Mouse (Mus musculus): ENCODE data around the gene 1700024P04Rik. TPM values are rescaled to one million over a fixed set of nuclear protein-coding genes. Genes with fewer than 3 reads are reported as not detected.

The 1700024P04Rik gene
- total RNA-seq, 2 experiments from 2014 or later = not detected

GRCm38 (mm10) chr13:98971641-98972040 is 12.7 kb downstream of the 1700024P04Rik start:
- intact Hi-C loops (cut with DNase I) = no loop called here

GRCm38 (mm10) chr13:98968517-98968916 is 15.8 kb downstream of the 1700024P04Rik start:
- DNase-seq (ENCODE audit: extremely low spot score in 1 of 2, low spot score in 2 of 2) = no peak
- intact Hi-C loops (cut with DNase I) = no loop called here

More at GRCm38 (mm10) chr13:98971641-98972040, 12.7 kb downstream of the 1700024P04Rik start:
- DNase-seq (ENCODE audit: extremely low spot score in 1 of 2, low spot score in 2 of 2) = no peak

GRCm38 (mm10) chr13:98967942-98968341 is 16.4 kb downstream of the 1700024P04Rik start:
- DNase-seq (ENCODE audit: extremely low spot score in 1 of 2, low spot score in 2 of 2) = no peak
- intact Hi-C loops (cut with DNase I) = no loop called here

- DNase-seq (ENCODE audit: extremely low spot score in 1 of 2, low spot score in 2 of 2) = no peak
Observed at GRCm38 (mm10) chr13:98966583-98966982, 17.8 kb downstream of the 1700024P04Rik start.

GRCm38 (mm10) chr13:98963612-98964011 is 20.8 kb downstream of the 1700024P04Rik start:
- no peak for DNase-seq (ENCODE audit: extremely low spot score in 1 of 2, low spot score in 2 of 2)
- intact Hi-C loops (cut with DNase I) = no loop called here

More at GRCm38 (mm10) chr13:98966583-98966982, 17.8 kb downstream of the 1700024P04Rik start:
- intact Hi-C loops (cut with DNase I) = no loop called here

- DNase-seq (ENCODE audit: extremely low spot score in 1 of 2, low spot score in 2 of 2) = no peak
- intact Hi-C loops (cut with DNase I) = no loop called here
Observed at GRCm38 (mm10) chr13:98958177-98958576, 26.2 kb downstream of the 1700024P04Rik start.

GRCm38 (mm10) chr13:98956209-98956608 is 28.2 kb downstream of the 1700024P04Rik start:
- DNase-seq (ENCODE audit: extremely low spot score in 1 of 2, low spot score in 2 of 2) = no peak
- intact Hi-C loops (cut with DNase I) = no loop called here

- DNase-seq (ENCODE audit: extremely low spot score in 1 of 2, low spot score in 2 of 2) = no peak
- intact Hi-C loops (cut with DNase I) = no loop called here
Observed at GRCm38 (mm10) chr13:98955676-98956075, 28.7 kb downstream of the 1700024P04Rik start.

GRCm38 (mm10) chr13:98955226-98955625 is 29.1 kb downstream of the 1700024P04Rik start:
- DNase-seq (ENCODE audit: extremely low spot score in 1 of 2, low spot score in 2 of 2) = no peak
- intact Hi-C loops (cut with DNase I) = no loop called here

- peak in 1 of 2 experiments; percentile 45 for DNase-seq (ENCODE audit: extremely low spot score in 1 of 2, low spot score in 2 of 2)
Observed at GRCm38 (mm10) chr13:98953830-98954229, 30.5 kb downstream of the 1700024P04Rik start.

GRCm38 (mm10) chr13:98951951-98952350 is 32.4 kb downstream of the 1700024P04Rik start:
- DNase-seq (ENCODE audit: extremely low spot score in 1 of 2, low spot score in 2 of 2) = no peak
- intact Hi-C loops (cut with DNase I) = no loop called here

More at GRCm38 (mm10) chr13:98953830-98954229, 30.5 kb downstream of the 1700024P04Rik start:
- intact Hi-C loops (cut with DNase I) = no loop called here

GRCm38 (mm10) chr13:98948146-98948545 is 36.2 kb downstream of the 1700024P04Rik start:
- intact Hi-C loops (cut with DNase I) = no loop called here
- no peak for DNase-seq (ENCODE audit: extremely low spot score in 1 of 2, low spot score in 2 of 2)

- DNase-seq (ENCODE audit: extremely low spot score in 1 of 2, low spot score in 2 of 2) = no peak
- intact Hi-C loops (cut with DNase I) = no loop called here
Observed at GRCm38 (mm10) chr13:98946434-98946833, 37.9 kb downstream of the 1700024P04Rik start.

GRCm38 (mm10) chr13:98945908-98946307 is 38.5 kb downstream of the 1700024P04Rik start:
- intact Hi-C loops (cut with DNase I) = no loop called here
- DNase-seq (ENCODE audit: extremely low spot score in 1 of 2, low spot score in 2 of 2) = no peak

- intact Hi-C loops (cut with DNase I) = no loop called here
Observed at GRCm38 (mm10) chr13:98945381-98945780, 39.0 kb downstream of the 1700024P04Rik start.

GRCm38 (mm10) chr13:98944620-98945081 is 39.7 kb downstream of the 1700024P04Rik start:
- intact Hi-C loops (cut with DNase I) = no loop called here
- DNase-seq (ENCODE audit: extremely low spot score in 1 of 2, low spot score in 2 of 2) = peak in 1 of 2 experiments; percentile 28

More at GRCm38 (mm10) chr13:98945381-98945780, 39.0 kb downstream of the 1700024P04Rik start:
- DNase-seq (ENCODE audit: extremely low spot score in 1 of 2, low spot score in 2 of 2) = no peak

- intact Hi-C loops (cut with DNase I) = no loop called here
- DNase-seq (ENCODE audit: extremely low spot score in 1 of 2, low spot score in 2 of 2) = no peak
Observed at GRCm38 (mm10) chr13:98942360-98942759, 42.0 kb downstream of the 1700024P04Rik start.

GRCm38 (mm10) chr13:98941829-98942343 is 42.5 kb downstream of the 1700024P04Rik start:
- intact Hi-C loops (cut with DNase I) = no loop called here
- DNase-seq (ENCODE audit: extremely low spot score in 1 of 2, low spot score in 2 of 2) = no peak

GRCm38 (mm10) chr13:98937108-98937507 is 47.3 kb downstream of the 1700024P04Rik start:
- DNase-seq (ENCODE audit: extremely low spot score in 1 of 2, low spot score in 2 of 2) = no peak
- intact Hi-C loops (cut with DNase I) = no loop called here
